Mouse (Mus musculus): ENCODE measurements around the gene Anxa8. TPM values are rescaled to one million over a fixed set of nuclear protein-coding genes. Genes with fewer than 3 reads are reported as not detected.
A peak's percentile ranks its signal among the peaks of the same experiment; 100 is the strongest.

Gene Anxa8
- polyA plus RNA-seq, 1 experiment from 2014 or later, result 12.1 TPM

DNA sequence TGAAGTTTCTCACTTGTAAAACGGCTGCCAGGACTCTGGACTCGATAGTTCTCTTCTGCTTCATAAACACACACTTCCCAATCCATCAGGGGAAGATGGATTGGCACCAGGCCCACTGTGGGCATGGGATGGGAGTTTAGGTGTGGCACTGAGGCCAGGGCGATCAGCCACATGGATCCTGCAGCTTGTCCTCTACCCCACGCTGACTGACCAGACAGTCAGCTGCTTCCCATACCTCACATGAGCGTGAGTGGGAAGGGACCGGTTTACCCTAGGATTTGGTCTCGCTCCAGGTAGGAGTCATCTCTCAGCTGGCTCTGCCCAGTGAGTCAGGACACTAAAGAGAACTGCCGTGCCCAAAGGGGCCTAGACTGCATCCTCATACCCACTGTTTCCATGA, 4.0 kb downstream of the Anxa8 start:
- H3K4me2 ChIP-seq (replicated peaks; ENCODE audit: low read depth), result no peak overlapping the region
- no peak overlapping the region for H3K27ac ChIP-seq (ENCODE audit: low read depth, low read length)
- no peak for ATAC-seq
- WGBS, result 83% methylated on average over 8 of the region's 8 CpGs
- no peak overlapping the region for H3K9ac ChIP-seq (ENCODE audit: low read depth, low read length)
- no peaks in the 10 kb centered on the region for H3K27me3 ChIP-seq (replicated peaks; ENCODE audit: control insufficient read depth, insufficient read depth, low read length)
- no peak for TF ChIP-seq CTCF (IDR thresholded peaks at IDR 0.05; ENCODE audit: low read depth)
- H3K9me3 ChIP-seq (ENCODE audit: control insufficient read depth), result no peaks in the 10 kb centered on the region
- no peaks in the 10 kb centered on the region; the same call in 1 of the 2 replicates for H3K36me3 ChIP-seq (ENCODE audit: control insufficient read depth, insufficient read depth)
- no peaks in the 10 kb centered on the region for H3K4me1 ChIP-seq (replicated peaks; ENCODE audit: control insufficient read depth, insufficient read depth, low read length)
- no peak overlapping the region for H3K4me3 ChIP-seq (ENCODE audit: low read depth, low read length)

GRCm38 (mm10) chr14:34091475-34091874, 5.7 kb downstream of the Anxa8 start:
- Histone ChIP-seq H3K4me1 (replicated peaks; ENCODE audit: control insufficient read depth, insufficient read depth, low read length) (no peaks in the 10 kb centered on the region), H3K27me3 (replicated peaks; ENCODE audit: control insufficient read depth, insufficient read depth, low read length) (no peaks in the 10 kb centered on the region), H3K4me2 (replicated peaks; ENCODE audit: low read depth) (no peak overlapping the region), H3K9me3 (ENCODE audit: control insufficient read depth) (no peaks in the 10 kb centered on the region), H3K9ac (ENCODE audit: low read depth, low read length) (no peak overlapping the region), H3K4me3 (ENCODE audit: low read depth, low read length) (no peak overlapping the region), H3K36me3 (ENCODE audit: control insufficient read depth, insufficient read depth) (no peaks in the 10 kb centered on the region; the same call in 1 of the 2 replicates), H3K27ac (ENCODE audit: low read depth, low read length) (no peak overlapping the region)
- peak; percentile 70 for ATAC-seq
- no peak for TF ChIP-seq CTCF (IDR thresholded peaks at IDR 0.05; ENCODE audit: low read depth)
- 76% methylated on average over 5 of the region's 5 CpGs for WGBS

DNA sequence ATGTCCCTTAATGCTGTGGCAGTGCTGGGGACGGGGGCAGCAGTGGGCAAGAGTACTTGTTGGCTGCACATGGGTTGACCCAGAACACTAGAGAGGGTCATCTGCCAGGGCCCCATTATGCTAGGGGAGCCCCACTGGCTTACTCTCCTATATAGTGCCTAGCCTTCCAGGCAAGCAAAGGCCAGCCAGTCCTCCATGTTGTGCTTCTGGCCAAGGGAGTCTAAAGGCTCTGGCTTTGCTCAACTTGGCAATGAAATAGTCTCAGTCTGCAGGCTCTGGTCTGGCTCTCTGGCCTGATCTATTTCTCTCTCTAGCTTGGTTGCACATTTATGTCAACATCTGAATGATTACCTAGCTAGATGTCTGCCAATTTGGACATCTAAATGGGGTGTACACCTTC, 7.1 kb downstream of the Anxa8 start:
- Histone ChIP-seq H3K4me2 (replicated peaks; ENCODE audit: low read depth) (no peak overlapping the region), H3K27ac (ENCODE audit: low read depth, low read length) (no peak overlapping the region), H3K27me3 (replicated peaks; ENCODE audit: control insufficient read depth, insufficient read depth, low read length) (no peaks in the 10 kb centered on the region), H3K9me3 (ENCODE audit: control insufficient read depth) (no peaks in the 10 kb centered on the region), H3K4me3 (ENCODE audit: low read depth, low read length) (no peak overlapping the region), H3K36me3 (ENCODE audit: control insufficient read depth, insufficient read depth) (no peaks in the 10 kb centered on the region; the same call in 1 of the 2 replicates), H3K9ac (ENCODE audit: low read depth, low read length) (no peak overlapping the region), H3K4me1 (replicated peaks; ENCODE audit: control insufficient read depth, insufficient read depth, low read length) (no peaks in the 10 kb centered on the region)
- no peak for TF ChIP-seq CTCF (IDR thresholded peaks at IDR 0.05; ENCODE audit: low read depth)
- WGBS, result 85% methylated on average over 1 of the region's 1 CpGs
- no peak for ATAC-seq

DNA sequence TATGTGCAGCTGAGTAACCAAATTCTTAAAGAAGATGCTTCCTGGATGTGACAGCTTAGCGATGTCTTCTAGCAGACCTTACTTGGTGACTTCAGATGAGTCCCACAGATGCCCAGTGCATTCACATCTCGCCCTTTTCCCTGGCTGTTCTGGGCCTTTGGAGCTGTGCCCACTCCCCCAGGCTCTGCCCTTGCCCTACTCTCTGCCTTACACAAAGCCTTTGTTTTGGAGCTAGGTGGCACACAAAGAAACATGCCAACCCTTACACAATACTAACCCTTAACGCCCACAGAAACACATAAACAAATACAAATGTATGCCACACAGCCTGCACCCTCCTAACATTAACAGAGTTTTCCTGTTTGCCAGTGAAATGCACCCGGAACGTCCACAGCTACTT, 10.4 kb downstream of the Anxa8 start:
- H3K36me3 ChIP-seq (ENCODE audit: control insufficient read depth, insufficient read depth), result no peaks in the 10 kb centered on the region
- no peaks in the 10 kb centered on the region for H3K4me1 ChIP-seq (replicated peaks; ENCODE audit: control insufficient read depth, insufficient read depth, low read length)
- no peak overlapping the region for H3K4me3 ChIP-seq (ENCODE audit: low read depth, low read length)
- H3K27me3 ChIP-seq (replicated peaks; ENCODE audit: control insufficient read depth, insufficient read depth, low read length), result no peaks in the 10 kb centered on the region
- no peak for TF ChIP-seq CTCF (IDR thresholded peaks at IDR 0.05; ENCODE audit: low read depth)
- 78% methylated on average over 5 of the region's 5 CpGs for WGBS
- H3K4me2 ChIP-seq (replicated peaks; ENCODE audit: low read depth), result no peak overlapping the region
- no peak overlapping the region for H3K9ac ChIP-seq (ENCODE audit: low read depth, low read length)
- no peak overlapping the region for H3K27ac ChIP-seq (ENCODE audit: low read depth, low read length)
- H3K9me3 ChIP-seq (ENCODE audit: control insufficient read depth), result no peaks in the 10 kb centered on the region
- ATAC-seq, result no peak

DNA sequence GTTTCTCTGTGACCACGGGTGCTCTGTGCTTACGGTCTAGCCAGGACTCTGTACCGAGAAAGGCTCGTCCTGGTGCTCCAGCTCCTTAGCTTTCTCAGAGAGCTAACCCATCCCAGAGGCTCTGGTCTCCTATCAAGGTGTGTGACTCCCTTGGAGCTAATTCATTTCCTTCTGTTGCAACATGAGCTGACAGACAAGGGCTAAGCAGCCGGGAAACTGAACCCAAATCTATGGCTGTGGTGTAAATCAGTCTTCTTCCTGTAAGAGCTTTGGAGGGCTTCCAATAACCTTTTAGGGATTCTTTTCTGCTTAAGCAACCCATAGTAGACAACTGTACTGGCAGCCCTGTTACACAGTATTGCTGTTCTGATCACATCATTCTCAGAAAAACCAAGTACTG, 16.8 kb downstream of the Anxa8 start, which contains the start of gene A630023A22Rik:
Gene A630023A22Rik, minus strand, starts transcription at position 154 of the 400 bp plus-strand sequence.
- no peak within 1 kb of the TSS for H3K9ac ChIP-seq (ENCODE audit: low read depth, low read length)
- H3K27ac ChIP-seq (ENCODE audit: low read depth, low read length), result no peak within 1 kb of the TSS
- ATAC-seq, result no peak
- H3K4me3 ChIP-seq (ENCODE audit: low read depth, low read length), result no peak within 1 kb of the TSS
- no peaks in the 10 kb centered on the region for H3K4me1 ChIP-seq (replicated peaks; ENCODE audit: control insufficient read depth, insufficient read depth, low read length)
- no peaks in the 10 kb centered on the region for H3K9me3 ChIP-seq (ENCODE audit: control insufficient read depth)
- 52% methylated on average over 5 of the region's 5 CpGs for WGBS
- no peak for TF ChIP-seq CTCF (IDR thresholded peaks at IDR 0.05; ENCODE audit: low read depth)
- no peaks in the 10 kb centered on the region for H3K27me3 ChIP-seq (replicated peaks; ENCODE audit: control insufficient read depth, insufficient read depth, low read length)
- no peaks in the 10 kb centered on the region for H3K36me3 ChIP-seq (ENCODE audit: control insufficient read depth, insufficient read depth)
- no peak within 1 kb of the TSS for H3K4me2 ChIP-seq (replicated peaks; ENCODE audit: low read depth)

DNA sequence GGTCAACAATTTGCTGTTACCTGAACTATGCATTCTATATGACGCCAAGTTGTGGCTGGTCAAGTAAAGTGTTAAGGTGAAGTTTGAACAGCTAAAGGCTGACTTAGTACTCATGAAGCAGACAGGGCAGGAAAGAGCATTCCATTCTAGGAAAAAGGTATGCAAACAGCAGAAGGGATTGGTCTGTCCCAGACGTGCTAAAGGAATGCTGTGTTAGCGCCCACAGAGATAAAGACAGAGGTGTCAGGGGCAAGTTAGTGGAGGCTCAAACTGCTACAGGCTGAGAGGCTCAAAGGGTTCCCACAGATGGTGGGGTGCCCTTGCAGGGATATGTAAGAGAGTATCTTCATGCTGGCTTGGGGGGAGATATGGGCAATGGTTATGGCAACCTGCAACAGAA, 18.1 kb downstream of the Anxa8 start:
- no peaks in the 10 kb centered on the region for H3K36me3 ChIP-seq (ENCODE audit: control insufficient read depth, insufficient read depth)
- H3K4me1 ChIP-seq (replicated peaks; ENCODE audit: control insufficient read depth, insufficient read depth, low read length), result no peaks in the 10 kb centered on the region
- no peak overlapping the region for H3K27ac ChIP-seq (ENCODE audit: low read depth, low read length)
- no peak for TF ChIP-seq CTCF (IDR thresholded peaks at IDR 0.05; ENCODE audit: low read depth)
- ATAC-seq, result no peak
- H3K9ac ChIP-seq (ENCODE audit: low read depth, low read length), result no peak overlapping the region
- no peak overlapping the region for H3K4me3 ChIP-seq (ENCODE audit: low read depth, low read length)
- H3K9me3 ChIP-seq (ENCODE audit: control insufficient read depth), result no peaks in the 10 kb centered on the region
- no peak overlapping the region for H3K4me2 ChIP-seq (replicated peaks; ENCODE audit: low read depth)
- WGBS, result 59% methylated on average over 3 of the region's 3 CpGs
- H3K27me3 ChIP-seq (replicated peaks; ENCODE audit: control insufficient read depth, insufficient read depth, low read length), result no peaks in the 10 kb centered on the region

DNA sequence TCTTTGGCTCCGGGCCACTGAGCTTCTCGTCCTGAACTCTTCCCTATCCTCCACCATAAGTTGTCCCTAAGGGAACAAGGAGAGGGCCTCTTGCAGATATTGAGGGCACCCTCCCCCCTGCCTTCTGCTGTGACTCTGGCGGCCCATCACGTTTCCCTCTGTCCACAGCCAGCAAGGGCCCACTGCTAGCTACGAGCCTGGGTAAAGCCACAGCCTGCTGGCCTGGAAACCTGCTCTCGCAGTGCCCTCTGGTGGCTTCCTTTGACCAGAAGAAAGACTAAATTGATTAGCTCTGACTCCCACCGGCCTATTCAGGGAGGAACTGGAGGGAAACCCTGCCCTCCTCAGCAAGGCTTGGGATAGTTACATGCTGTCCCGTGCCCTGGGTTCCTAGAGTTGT, 19.1 kb downstream of the Anxa8 start:
- H3K36me3 ChIP-seq (ENCODE audit: control insufficient read depth, insufficient read depth), result no peaks in the 10 kb centered on the region
- peak; percentile 84 for TF ChIP-seq CTCF (IDR thresholded peaks at IDR 0.05; ENCODE audit: low read depth)
- H3K27me3 ChIP-seq (replicated peaks; ENCODE audit: control insufficient read depth, insufficient read depth, low read length), result no peaks in the 10 kb centered on the region
- H3K9me3 ChIP-seq (ENCODE audit: control insufficient read depth), result no peaks in the 10 kb centered on the region
- H3K4me3 ChIP-seq (ENCODE audit: low read depth, low read length), result no peak overlapping the region
- no peak overlapping the region for H3K4me2 ChIP-seq (replicated peaks; ENCODE audit: low read depth)
- ATAC-seq, result no peak
- 22% methylated on average over 8 of the region's 8 CpGs for WGBS
- no peak overlapping the region for H3K27ac ChIP-seq (ENCODE audit: low read depth, low read length)
- no peak overlapping the region for H3K9ac ChIP-seq (ENCODE audit: low read depth, low read length)
- H3K4me1 ChIP-seq (replicated peaks; ENCODE audit: control insufficient read depth, insufficient read depth, low read length), result no peaks in the 10 kb centered on the region

Measured in intestine, postnatal 0 days (tissue).